Mouse (Mus musculus): Measurements from ENCODE around the gene Vmn1r138. TPM values are rescaled to one million over a fixed set of nuclear protein-coding genes. Genes with fewer than 3 reads are reported as not detected.

Vmn1r138 gene
- polyA plus RNA-seq (2012; rRNA removed; ENCODE audit: low replicate concordance): not detected in 2 replicates

GRCm38 (mm10) chr7:22028797-22029196 is at the start of gene Vmn1r138:
Vmn1r138 (minus strand) TSS chr7:22028897.

GRCm38 (mm10) chr7:22068757-22069156 is 40.1 kb upstream of the Vmn1r138 start, which contains the start of gene Vmn1r139:
Vmn1r139 (plus strand) TSS chr7:22069057.

GRCm38 (mm10) chr7:22056205-22056604 is 27.5 kb upstream of the Vmn1r138 start, which contains the start of gene Gm6176:
Gm6176 (minus strand) TSS chr7:22056305.

GRCm38 (mm10) chr7:21994287-21994686 is 34.4 kb downstream of the Vmn1r138 start, which contains the start of gene Vmn1r137:
Vmn1r137 (plus strand) TSS chr7:21994587.

Other genes starting within 250 kb of the Vmn1r138 start
- gene Gm4177, start 232.2 kb downstream of the Vmn1r138 start, polyA plus RNA-seq (2012; rRNA removed; ENCODE audit: low replicate concordance): not detected in 2 replicates
- not detected in 2 replicates for gene Vmn1r135, start 196.5 kb downstream of the Vmn1r138 start, polyA plus RNA-seq (2012; rRNA removed; ENCODE audit: low replicate concordance)
- gene Gm5725, start 184.6 kb downstream of the Vmn1r138 start, polyA plus RNA-seq (2012; rRNA removed; ENCODE audit: low replicate concordance): not detected in 2 replicates
- not detected in 2 replicates for gene Gm5891, start 107.6 kb downstream of the Vmn1r138 start, polyA plus RNA-seq (2012; rRNA removed; ENCODE audit: low replicate concordance)
- not detected in 2 replicates for gene Vmn1r137, start 34.3 kb downstream of the Vmn1r138 start, polyA plus RNA-seq (2012; rRNA removed; ENCODE audit: low replicate concordance)
- not detected in 2 replicates for gene Gm6176, start 27.4 kb upstream of the Vmn1r138 start, polyA plus RNA-seq (2012; rRNA removed; ENCODE audit: low replicate concordance)
- not detected in 2 replicates for gene Vmn1r139, start 40.2 kb upstream of the Vmn1r138 start, polyA plus RNA-seq (2012; rRNA removed; ENCODE audit: low replicate concordance)
- not detected in 2 replicates for gene Gm16451, start 89.3 kb upstream of the Vmn1r138 start, polyA plus RNA-seq (2012; rRNA removed; ENCODE audit: low replicate concordance)
- gene Gm10666, start 105.8 kb upstream of the Vmn1r138 start, polyA plus RNA-seq (2012; rRNA removed; ENCODE audit: low replicate concordance): not detected in 2 replicates
- not detected in 2 replicates for gene Vmn1r142, start 135.1 kb upstream of the Vmn1r138 start, polyA plus RNA-seq (2012; rRNA removed; ENCODE audit: low replicate concordance)
- gene Vmn1r143, start 160.5 kb upstream of the Vmn1r138 start, polyA plus RNA-seq (2012; rRNA removed; ENCODE audit: low replicate concordance): not detected in 2 replicates
- not detected in 2 replicates for gene Gm8653, start 172.4 kb upstream of the Vmn1r138 start, polyA plus RNA-seq (2012; rRNA removed; ENCODE audit: low replicate concordance)
- gene Gm8453, start 200.6 kb upstream of the Vmn1r138 start, polyA plus RNA-seq (2012; rRNA removed; ENCODE audit: low replicate concordance): not detected in 2 replicates